Mouse (Mus musculus): ENCODE results near the gene Rgs13. TPM values are rescaled to one million over a fixed set of nuclear protein-coding genes. Genes with fewer than 3 reads are reported as not detected.

Gene Rgs13
- not detected in 2 replicates for polyA plus RNA-seq (2012)

GRCm38 (mm10) chr1:144177166-144177565 lies at the start of gene Rgs13:
Gene Rgs13, minus strand, starts transcription at chr1:144177372.

Other genes starting within 250 kb of the Rgs13 start
- gene Rgs2, start 173.2 kb downstream of the Rgs13 start, polyA plus RNA-seq (2012): 216 and 253 TPM in 2 replicates
- 16.0 and 18.6 TPM in 2 replicates for gene Rgs1, start 71.9 kb upstream of the Rgs13 start, polyA plus RNA-seq (2012)

Data from megakaryocyte-erythroid progenitor cell, adult 5 weeks (primary cell).